Mouse (Mus musculus) neural tube, embryonic 11.5 days (tissue): ENCODE measurements around the gene Lzts2. TPM values are rescaled to one million over a fixed set of nuclear protein-coding genes. Genes with fewer than 3 reads are reported as not detected.

ENCODE experiments used
- ATAC-seq: fragments of 200-750 bp; cut with Nextera tagmentation; 2 replicates; pipeline ENCODE4 v1.8.0; 2017; ENCODE audit warnings: moderate number of reproducible peaks, mild to moderate bottlenecking, moderate TSS enrichment, moderate library complexity; ENCODE audit not compliant: insufficient read depth, low FRiP score, low TSS enrichment
- DNase-seq: peaks from one replicate; pipeline ENCODE4 v3.0.0-alpha.2; 2015; ENCODE audit warnings: low spot score
- H3K27ac ChIP-seq: fragments of 300-500 bp; sonication (generic); 2 replicates; pipeline ENCODE4 v1.5.1; 2014; ENCODE audit warnings: low read depth, mild to moderate bottlenecking, low read length
- H3K27me3 ChIP-seq: fragments of 300-500 bp; sonication (generic); 2 replicates; pipeline ENCODE4 v1.6.1; 2014; ENCODE audit warnings: mild to moderate bottlenecking, low read length, mixed read lengths; ENCODE audit not compliant: control insufficient read depth, insufficient read depth
- H3K36me3 ChIP-seq: fragments of 300-500 bp; sonication (generic); 2 replicates; pipeline ENCODE4 v1.6.1; 2014; ENCODE audit warnings: mild to moderate bottlenecking, low read length, moderate library complexity, mixed read lengths; ENCODE audit not compliant: control insufficient read depth, insufficient read depth
- H3K4me1 ChIP-seq: fragments of 300-500 bp; sonication (generic); 2 replicates; pipeline ENCODE4 v1.6.1; 2014; ENCODE audit warnings: low read length, mixed read lengths; ENCODE audit not compliant: control insufficient read depth, insufficient read depth
- H3K4me2 ChIP-seq: fragments of 300-500 bp; sonication (generic); 2 replicates; pipeline ENCODE4 v1.6.1; 2014; ENCODE audit warnings: low read depth, mild to moderate bottlenecking, moderate library complexity
- H3K4me3 ChIP-seq: fragments of 300-500 bp; sonication (generic); 2 replicates; pipeline ENCODE4 v1.5.1; 2014; ENCODE audit warnings: low read depth, low read length
- H3K9ac ChIP-seq: fragments of 300-500 bp; sonication (generic); 2 replicates; pipeline ENCODE4 v1.6.1; 2014; ENCODE audit warnings: mild to moderate bottlenecking, low read length
- H3K9me3 ChIP-seq: fragments of 300-500 bp; sonication (generic); 2 replicates; pipeline ENCODE4 v1.6.1; 2016; ENCODE audit warnings: low read length; ENCODE audit not compliant: control insufficient read depth
- WGBS: fragments of 180-500 bp; shearing (Covaris S2); extraction: QIAGEN DNeasy Blood & Tissue Kit; methylation state at CpG from one replicate; pipeline ENCODE4 v1.1.7; 2014; 5-methylcytosine and 5-hydroxymethylcytosine counted together
- polyA plus RNA-seq: library from polyadenylated mRNA; unstranded; fragments of >200 nt; fragmentation: Nextera tagmentation; extraction: Ambion mirVana; gene quantifications from 2 replicates; pipeline ENCODE4 v1.2.1, GENCODE M21; 2014

The Lzts2 gene
- polyA plus RNA-seq, 1 experiment from 2014 or later, result 52.8 TPM

GRCm38 (mm10) chr19:45026958-45027670 lies 12.9 kb downstream of the Lzts2 start:
- no peak overlapping the region for H3K4me2 ChIP-seq
- H3K27me3 ChIP-seq, result no peaks in the 10 kb centered on the region
- H3K4me3 ChIP-seq, result no peak overlapping the region
- H3K9ac ChIP-seq, result no peak overlapping the region
- H3K9me3 ChIP-seq, result no peaks in the 10 kb centered on the region
- peaks cover 5% of the 10 kb centered on the region for H3K4me1 ChIP-seq
- H3K36me3 ChIP-seq, result peaks cover 31% of the 10 kb centered on the region
- no peak for DNase-seq
- H3K27ac ChIP-seq, result no peak overlapping the region
- WGBS, result 73% methylated on average over 6 of the region's 6 CpGs
- no peak for ATAC-seq

GRCm38 (mm10) chr19:45027848-45028247 lies 13.6 kb downstream of the Lzts2 start:
- Histone ChIP-seq H3K9me3 (no peaks in the 10 kb centered on the region), H3K27me3 (no peaks in the 10 kb centered on the region), H3K36me3 (peaks cover 28% of the 10 kb centered on the region), H3K9ac (peak overlapping the region; percentile 6; the same call in 1 of the 2 replicates), H3K4me1 (peaks cover 5% of the 10 kb centered on the region), H3K4me3 (no peak overlapping the region), H3K4me2 (no peak overlapping the region), H3K27ac (no peak overlapping the region)
- DNase-seq (peak; percentile 36), ATAC-seq (no peak)
- 82% methylated on average over 6 of the region's 6 CpGs for WGBS

GRCm38 (mm10) chr19:45028746-45029145 lies 14.5 kb downstream of the Lzts2 start:
- DNase-seq (no peak), ATAC-seq (no peak)
- no peaks in the 10 kb centered on the region for H3K9me3 ChIP-seq
- 67% methylated on average over 19 of the region's 19 CpGs for WGBS
- H3K36me3 ChIP-seq, result peaks cover 24% of the 10 kb centered on the region
- no peaks in the 10 kb centered on the region for H3K27me3 ChIP-seq
- no peak overlapping the region for H3K9ac ChIP-seq
- no peak overlapping the region for H3K27ac ChIP-seq
- 0 out of 2 replicates have a peak overlapping the region, but pooled peaks have one; percentile 16 for H3K4me2 ChIP-seq
- H3K4me1 ChIP-seq, result peaks cover 5% of the 10 kb centered on the region
- H3K4me3 ChIP-seq, result no peak overlapping the region

- ATAC-seq (no peak), DNase-seq (no peak)
- Histone ChIP-seq H3K27me3 (no peaks in the 10 kb centered on the region), H3K36me3 (peaks cover 19% of the 10 kb centered on the region), H3K9ac (no peak overlapping the region), H3K4me3 (no peak overlapping the region), H3K9me3 (no peaks in the 10 kb centered on the region), H3K4me1 (peaks cover 5% of the 10 kb centered on the region), H3K4me2 (no peak overlapping the region), H3K27ac (no peak overlapping the region)
- WGBS, result 57% methylated on average over 9 of the region's 9 CpGs
Measured at GRCm38 (mm10) chr19:45029571-45029970, 15.4 kb downstream of the Lzts2 start.

- ATAC-seq, result no peak
- H3K27ac ChIP-seq, result no peak overlapping the region
- peak; percentile 64 for DNase-seq
- H3K27me3 ChIP-seq, result no peaks in the 10 kb centered on the region
- 32% methylated on average over 8 of the region's 8 CpGs for WGBS
- peaks cover 5% of the 10 kb centered on the region for H3K4me1 ChIP-seq
- no peak overlapping the region for H3K4me2 ChIP-seq
- no peak overlapping the region for H3K9ac ChIP-seq
- no peaks in the 10 kb centered on the region for H3K9me3 ChIP-seq
- peaks cover 15% of the 10 kb centered on the region for H3K36me3 ChIP-seq
- no peak overlapping the region for H3K4me3 ChIP-seq
Measured at GRCm38 (mm10) chr19:45030111-45030510, 15.9 kb downstream of the Lzts2 start.

GRCm38 (mm10) chr19:45030746-45031693 lies 16.8 kb downstream of the Lzts2 start:
- Histone ChIP-seq H3K9ac (no peak overlapping the region), H3K9me3 (no peaks in the 10 kb centered on the region), H3K4me1 (peaks cover 5% of the 10 kb centered on the region), H3K4me3 (no peak overlapping the region), H3K27me3 (no peaks in the 10 kb centered on the region), H3K27ac (no peak overlapping the region), H3K36me3 (peaks cover 8% of the 10 kb centered on the region), H3K4me2 (peak overlapping the region; percentile 24; the same call in 1 of the 2 replicates)
- ATAC-seq, result 0 out of 2 replicates have a peak, but pooled peaks have one; percentile 31
- 42% methylated on average over 20 of the region's 20 CpGs for WGBS
- DNase-seq, result peak; percentile 79

GRCm38 (mm10) chr19:45031780-45032179 lies 17.6 kb downstream of the Lzts2 start:
- H3K27ac ChIP-seq, result no peak overlapping the region
- H3K9ac ChIP-seq, result no peak overlapping the region
- ATAC-seq (no peak), DNase-seq (peak; percentile 81)
- peaks cover 3% of the 10 kb centered on the region for H3K36me3 ChIP-seq
- WGBS, result 25% methylated on average over 4 of the region's 4 CpGs
- H3K4me1 ChIP-seq, result peaks cover 5% of the 10 kb centered on the region
- no peaks in the 10 kb centered on the region for H3K27me3 ChIP-seq
- H3K4me2 ChIP-seq, result no peak overlapping the region
- no peaks in the 10 kb centered on the region for H3K9me3 ChIP-seq
- no peak overlapping the region; the same call in 1 of the 2 replicates for H3K4me3 ChIP-seq

GRCm38 (mm10) chr19:45032570-45033332 lies 18.5 kb downstream of the Lzts2 start:
- Histone ChIP-seq H3K4me2 (no peak overlapping the region), H3K4me1 (peaks cover 3% of the 10 kb centered on the region), H3K27me3 (no peaks in the 10 kb centered on the region), H3K4me3 (no peak overlapping the region), H3K36me3 (no peaks in the 10 kb centered on the region), H3K9ac (no peak overlapping the region), H3K27ac (no peak overlapping the region), H3K9me3 (no peaks in the 10 kb centered on the region)
- ATAC-seq, result no peak
- 60% methylated on average over 17 of the region's 17 CpGs for WGBS
- no peak for DNase-seq
